Mouse (Mus musculus) cerebellum, adult 9-10 months (tissue): Measurements from ENCODE around the gene Frmd7.

Source experiments
- DNase-seq: peaks from one replicate; pipeline ENCODE4 v3.0.0; 2022

Frmd7 gene

DNA sequence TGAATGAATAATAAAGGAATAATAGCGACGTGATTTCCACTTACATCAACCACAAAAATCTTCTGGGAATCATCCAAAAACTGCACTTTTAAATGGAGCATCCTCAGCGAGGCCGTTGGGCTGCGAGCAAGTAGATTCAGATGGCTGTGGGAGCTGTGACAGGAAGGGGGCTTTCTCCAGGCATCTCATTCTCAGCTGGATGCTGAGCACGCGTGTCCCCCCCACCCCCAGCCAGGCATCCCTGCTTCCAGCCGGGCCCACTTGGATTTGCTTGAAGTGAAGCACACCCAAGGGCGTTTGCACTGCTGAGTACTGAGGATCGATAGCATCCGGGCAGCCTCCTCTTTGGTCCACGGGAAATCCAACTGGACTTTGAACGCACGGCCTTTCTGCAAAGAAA lies at the start of gene Frmd7:
Gene Frmd7, minus strand, starts transcription at position 101 of the 400 bp plus-strand sequence.
- DNase-seq = no peak

DNA sequence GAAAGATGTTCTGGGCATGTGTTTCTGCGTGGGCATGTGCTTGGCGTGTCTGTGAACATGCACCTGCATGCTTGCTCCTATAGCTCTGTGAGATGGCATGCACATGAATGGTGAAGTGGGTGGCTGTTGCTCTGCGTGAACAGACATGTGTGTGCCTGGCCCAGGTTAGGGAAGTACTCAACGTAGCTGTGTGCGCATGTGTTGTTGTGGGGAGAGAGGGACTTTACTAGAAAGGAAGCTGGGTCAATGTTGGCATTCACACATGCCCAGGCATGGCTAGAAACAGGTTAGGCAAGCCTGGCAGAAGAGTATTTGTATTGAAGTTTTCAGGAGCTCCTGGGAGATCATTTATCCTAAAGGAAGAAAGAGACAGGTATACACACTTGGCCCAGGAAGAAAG lies 48.8 kb upstream of the Frmd7 start:
- no peak for DNase-seq

DNA sequence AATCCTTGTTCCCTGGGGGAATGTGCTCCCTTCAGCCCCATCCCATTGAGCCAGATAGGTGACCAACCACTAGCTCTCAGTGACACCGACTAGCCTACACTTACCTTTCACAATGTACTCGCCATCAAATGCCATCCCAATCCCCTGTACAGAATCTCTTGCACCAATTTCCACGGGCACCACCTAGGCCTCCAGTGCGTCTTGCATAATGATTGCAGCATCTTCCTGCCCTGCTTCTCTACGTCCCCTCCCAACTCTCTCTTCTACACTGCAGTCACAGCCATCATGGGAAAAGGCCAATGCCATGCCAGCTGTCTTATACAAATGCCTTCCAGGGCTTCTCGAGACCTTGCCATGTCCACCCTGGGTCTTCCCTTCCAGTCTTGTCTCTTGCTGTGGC lies 47.4 kb upstream of the Frmd7 start:
- DNase-seq = no peak

DNA sequence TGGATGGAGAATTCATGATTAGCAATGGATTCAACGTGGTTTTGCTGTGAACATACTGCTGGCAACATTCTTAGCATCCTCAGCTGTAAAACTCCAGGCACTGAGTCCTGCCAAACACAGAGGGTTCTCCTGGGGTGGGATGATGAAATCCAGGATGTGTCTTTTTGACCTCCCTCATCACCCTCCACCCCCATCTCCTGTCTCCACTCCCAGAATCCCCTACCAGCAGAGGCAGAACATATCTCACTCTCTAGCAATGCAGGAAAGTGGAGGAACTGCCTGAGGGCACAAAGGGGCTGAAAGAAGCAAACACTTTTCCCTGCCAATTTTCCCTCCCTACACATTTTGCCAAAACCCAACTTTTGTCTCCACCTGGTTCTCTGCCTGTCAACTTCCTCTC lies 46.1 kb upstream of the Frmd7 start:
- DNase-seq = no peak

DNA sequence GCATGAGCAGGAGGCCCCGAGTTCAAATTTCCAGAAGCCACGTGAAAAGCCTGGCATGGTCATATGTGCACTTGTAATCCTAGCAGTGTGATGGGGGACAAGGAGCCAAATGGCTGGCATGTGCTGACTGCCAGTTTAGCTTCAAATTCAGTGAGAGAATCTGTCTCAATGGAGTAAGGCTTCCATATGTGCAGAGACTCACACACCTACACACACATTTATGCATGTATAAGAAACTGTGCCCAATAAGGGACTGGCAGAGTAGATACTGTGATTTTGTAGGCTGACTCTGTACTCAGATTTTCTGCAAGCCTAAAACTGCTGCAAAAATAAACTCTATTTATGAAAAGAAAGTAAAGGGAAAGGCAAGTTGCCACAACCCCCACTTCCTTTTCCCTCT lies 35.9 kb upstream of the Frmd7 start:
- DNase-seq = no peak

DNA sequence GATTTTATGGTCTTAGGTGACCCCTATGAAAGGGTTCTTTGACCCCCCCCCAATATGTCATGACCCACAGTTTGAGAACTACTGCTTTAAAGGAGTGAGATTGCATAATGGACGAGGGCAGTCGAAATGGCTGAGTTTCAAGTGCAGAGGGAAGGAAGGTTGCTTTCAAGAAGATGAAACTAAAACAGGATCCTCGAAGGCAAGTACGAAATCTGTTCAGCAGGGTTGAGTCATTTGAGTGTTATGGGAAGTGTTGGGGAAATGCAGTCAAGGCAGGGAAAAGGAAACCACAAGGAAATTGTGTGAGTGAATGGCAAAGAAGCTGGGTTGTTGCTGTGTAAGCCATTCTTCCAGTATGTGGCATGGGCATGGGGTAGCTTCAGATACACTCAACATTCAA lies 29.6 kb upstream of the Frmd7 start:
- no peak for DNase-seq

DNA sequence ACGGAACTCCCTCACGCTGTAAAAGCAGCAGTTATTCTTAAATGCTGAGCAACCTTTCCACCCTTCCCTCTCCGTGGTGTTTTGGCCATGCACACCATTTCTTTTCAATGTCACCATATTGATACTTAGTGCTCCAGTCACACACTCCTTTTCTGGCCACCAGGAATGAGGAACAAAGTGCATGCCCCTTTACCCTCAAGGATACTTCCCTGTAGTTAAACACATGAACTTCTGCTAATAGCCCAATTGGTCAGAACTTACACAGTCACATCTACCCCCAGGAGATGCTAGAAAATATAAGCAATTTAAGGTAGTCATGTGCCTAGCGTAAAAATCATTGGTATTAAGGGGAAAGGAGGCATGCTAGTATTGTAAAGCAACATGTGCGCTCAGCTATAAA lies 27.4 kb upstream of the Frmd7 start:
- DNase-seq = no peak

DNA sequence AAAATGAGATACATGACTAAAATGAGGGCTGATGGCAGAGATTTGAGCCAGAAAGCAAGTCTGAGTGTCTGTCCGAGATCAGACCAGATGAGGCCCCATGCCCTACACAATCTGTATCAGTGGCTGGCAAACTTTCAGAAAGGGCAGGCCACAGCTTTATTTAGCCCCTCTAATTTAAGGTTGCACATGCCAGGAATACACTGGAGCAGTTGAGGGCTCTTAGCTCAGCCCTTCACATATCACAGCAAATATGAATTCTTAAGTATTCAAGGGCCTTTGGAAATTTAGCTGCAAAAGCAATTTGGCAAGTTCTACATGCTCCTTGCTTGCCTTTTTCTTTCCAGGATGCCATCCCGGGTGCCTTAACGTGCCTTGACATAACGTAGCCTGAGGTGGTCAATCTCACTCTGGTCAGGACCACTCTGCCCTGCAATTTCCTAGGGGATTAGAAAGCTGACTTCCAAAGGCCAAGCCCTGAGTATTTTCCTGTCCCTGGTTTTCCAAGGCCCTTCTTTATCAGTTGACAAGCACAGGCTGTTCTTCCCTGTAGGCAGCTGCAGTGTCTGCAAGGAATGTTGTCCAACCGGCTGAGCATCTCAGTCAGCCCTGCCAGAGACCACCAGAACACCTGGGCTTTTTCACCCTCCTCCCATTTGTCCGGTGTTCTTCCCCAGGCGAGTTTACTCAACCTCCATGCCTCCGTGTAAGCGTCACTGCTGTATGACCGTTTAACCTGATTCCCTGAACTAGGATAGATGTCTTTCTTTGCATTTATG lies 25.8 kb upstream of the Frmd7 start:
- no peak for DNase-seq

DNA sequence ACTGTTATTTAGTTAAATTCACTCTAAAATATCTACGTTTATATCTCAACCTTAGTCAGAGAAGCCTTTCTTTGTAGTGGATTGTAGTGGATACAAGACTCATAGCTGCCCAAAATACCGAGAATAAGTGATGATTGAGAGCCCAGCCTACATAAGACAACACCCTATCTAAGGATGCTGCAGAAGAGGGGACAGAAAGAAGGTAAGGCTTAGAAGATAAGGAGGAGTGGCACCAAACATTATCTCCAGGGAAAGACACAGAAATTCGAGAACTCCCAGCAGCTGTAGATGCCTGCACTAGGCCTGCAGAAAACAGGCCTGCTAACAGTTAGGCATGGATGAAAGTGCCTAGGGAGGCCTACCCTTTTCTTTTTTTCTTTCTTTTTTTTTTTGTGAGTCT lies 22.6 kb upstream of the Frmd7 start:
- no peak for DNase-seq

DNA sequence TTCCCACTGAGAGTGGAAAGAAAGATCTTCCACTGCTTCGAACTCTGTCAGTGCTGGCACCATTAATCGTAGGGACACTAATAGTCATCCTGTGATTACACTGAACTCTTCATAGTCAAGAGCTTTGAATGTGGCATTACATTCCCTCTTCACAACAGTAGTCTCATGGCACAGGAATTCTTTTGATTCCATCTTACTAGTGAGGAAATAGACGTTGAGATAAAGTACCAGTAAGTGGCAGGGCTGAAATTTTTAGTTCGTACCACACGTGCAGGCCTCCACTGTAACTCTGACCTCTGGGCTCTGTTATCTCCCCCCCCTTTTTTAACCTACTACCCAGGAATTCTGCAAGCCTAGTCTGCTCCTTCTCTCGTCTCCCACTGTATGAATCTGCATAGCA lies 20.4 kb upstream of the Frmd7 start:
- no peak for DNase-seq

DNA sequence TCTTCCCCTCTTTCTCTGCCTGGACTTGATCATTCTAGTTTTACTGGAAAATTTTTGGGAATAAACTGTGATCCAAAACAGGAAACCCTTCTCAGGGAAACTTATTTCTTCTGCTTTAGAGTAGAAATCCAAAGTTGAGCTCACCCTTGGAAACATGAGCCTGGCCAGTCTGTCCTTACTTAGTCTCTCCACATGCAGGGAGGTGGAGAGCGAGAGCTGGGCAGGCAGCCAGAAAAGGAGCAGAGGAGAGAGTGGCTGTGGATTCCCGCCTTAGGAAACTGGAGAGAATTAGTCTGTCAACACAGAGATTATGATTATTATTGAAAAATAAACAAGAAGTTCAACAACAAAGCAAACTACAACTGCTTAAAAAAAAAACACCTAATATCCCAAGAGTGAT lies 6.1 kb upstream of the Frmd7 start:
- no peak for DNase-seq

DNA sequence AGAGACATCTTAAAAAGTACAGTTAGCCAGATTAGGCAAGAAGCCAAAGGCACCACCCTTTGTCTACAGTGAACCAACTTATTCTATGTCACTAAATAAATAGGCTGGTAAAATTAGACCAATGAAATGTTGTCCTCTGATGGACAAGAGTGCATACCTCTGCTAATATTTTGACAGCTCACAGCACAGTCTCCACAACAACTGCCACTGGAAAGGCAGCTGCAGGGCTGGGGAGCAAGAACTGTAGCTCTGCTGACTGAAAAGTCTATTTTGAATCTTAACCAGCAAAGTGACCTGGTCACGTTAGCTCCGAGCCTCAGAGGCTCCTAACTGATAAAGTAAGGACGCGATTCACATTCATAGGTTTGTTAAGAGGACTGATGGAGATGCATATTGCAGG lies 5.6 kb upstream of the Frmd7 start:
- no peak for DNase-seq

DNA sequence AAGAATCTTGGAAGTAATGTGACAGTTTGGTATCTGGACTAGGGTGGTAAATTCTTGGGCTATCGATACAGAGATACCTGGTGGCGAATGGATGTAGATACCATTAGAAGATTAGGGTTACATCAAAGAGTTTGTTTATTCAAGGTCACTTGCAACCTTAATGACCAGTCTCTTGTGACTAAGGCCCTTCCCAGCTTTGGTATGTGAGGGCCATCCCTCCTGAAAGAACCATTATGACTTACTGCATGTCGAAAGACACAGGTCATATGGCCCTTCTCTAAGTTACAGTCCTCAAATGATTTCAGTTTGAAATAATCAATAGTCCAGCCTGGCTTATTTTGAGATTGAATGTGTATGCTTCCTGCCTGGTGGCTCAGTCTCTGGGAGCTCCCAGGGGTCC lies 5.4 kb downstream of the Frmd7 start:
- no peak for DNase-seq

DNA sequence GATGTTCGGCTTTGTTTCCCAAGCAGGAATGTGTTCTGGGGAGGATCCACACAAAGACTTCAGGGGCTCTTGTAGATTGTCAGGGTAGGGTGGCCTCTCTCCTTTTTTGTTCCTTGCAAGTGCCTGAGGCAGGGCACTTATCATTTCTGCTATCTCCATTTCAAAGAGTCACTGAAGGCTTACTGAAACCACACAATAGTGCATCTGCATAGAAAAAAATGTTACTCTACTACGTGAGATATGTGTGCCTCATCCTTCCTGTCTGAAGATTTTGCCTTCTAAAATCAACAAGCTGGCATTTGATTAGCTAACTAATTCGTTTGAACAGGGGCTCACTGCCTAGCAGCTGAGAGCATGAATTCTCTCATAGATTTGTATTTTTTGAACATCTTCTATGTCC lies 12.2 kb downstream of the Frmd7 start:
- no peak for DNase-seq

DNA sequence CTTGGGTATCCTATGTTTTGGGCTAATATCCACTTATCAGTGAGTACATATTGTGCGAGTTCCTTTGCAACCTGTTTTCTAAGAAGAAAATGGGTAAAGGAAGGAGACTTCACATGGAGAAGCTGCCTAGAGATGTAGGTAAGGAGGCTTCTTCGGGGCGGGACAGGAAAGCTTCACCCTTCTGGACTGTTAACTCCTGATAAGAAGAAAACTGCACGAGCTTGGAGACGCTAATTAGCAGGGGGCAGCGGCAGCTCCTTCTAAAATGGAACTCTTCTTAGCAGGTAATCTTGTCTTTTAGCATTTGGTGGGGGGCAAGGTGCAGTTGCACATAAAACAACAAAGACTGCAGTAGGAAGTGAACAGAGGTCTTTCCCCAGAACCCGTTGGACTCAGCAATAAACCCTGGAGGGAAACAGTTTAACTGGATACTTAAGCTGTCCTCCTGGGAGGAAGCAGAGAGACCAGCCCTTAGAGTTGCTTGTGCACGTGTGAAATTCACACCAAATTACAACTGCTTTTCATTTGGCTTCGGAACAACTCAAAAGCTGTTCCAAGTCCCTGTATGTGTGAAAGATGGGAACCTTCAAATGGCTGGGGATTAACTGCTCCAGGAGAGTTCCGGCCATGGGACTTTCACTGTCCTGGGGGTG lies 15.5 kb downstream of the Frmd7 start:
- DNase-seq = no peak

DNA sequence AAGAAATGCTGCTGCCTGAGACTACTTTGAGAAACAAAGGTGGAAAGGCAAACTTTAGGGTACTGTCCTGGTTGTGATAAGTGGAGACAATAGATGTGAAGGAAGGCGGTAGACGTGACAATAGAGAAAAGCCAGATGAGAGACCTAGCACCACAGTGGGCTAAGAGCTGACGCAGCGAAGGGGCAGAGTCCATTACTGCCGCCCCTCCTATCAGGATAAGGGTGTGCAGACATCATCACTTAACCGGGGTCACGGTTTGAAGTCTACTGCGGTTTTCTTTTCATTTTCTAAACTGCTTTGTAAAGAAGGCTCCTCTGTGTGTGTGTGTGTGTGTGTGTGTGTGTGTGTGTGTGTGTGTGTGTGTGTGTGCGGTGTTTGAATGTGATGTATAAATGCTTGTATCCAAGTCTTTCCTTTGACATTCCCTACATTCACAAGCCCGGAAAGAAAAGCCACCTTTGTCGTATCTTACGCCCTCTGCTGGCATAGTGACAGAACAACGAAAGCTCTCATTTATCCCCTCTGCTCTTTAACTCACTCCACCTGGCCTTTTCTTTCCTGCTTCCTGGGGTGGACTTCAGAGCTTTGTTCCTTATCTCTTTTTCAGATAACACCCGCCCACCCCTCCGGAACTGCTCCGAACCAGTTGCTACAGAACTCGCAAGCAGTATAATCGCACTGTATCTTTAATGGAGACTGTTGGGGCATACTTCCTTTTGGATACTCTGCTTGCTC lies 17.7 kb downstream of the Frmd7 start:
- DNase-seq = peak; percentile 10

DNA sequence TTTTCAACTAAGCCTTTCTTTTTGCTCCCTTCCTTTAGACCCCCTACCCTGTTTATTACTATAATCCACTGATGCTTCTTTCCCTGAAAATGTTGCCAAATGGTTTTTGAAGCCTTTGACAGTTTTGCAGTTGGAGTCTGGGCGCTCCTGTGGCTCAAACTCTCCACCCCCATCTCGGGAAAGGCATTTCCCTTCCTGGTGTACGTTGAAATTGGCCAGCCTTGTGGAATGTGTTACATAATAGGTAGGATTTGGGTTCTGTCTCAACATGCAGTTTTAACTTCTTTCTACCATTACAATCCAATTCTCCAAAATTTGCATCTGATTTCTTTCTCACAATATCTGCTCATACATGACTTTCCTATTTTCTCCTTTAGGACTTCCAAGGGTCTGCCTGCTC lies 23.8 kb downstream of the Frmd7 start:
- DNase-seq = no peak

DNA sequence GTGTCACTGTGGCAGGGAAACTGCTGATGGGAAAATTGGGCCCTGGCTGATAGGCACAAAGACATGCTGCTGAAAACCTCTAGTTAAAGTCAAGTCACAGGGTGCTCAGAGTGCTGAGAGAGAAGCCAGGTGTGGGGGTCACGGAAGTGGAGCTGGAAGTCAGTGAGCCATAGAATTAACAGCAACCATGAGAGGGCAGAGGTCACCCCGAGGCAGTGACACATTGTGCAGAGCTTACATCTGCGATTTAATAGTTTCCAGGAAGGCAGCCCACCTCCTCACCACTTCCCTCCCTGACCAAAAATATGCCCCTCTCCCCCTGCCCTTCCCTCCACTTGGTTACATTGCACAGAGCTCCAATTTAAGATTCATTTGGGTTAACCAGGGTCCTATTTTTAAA lies 25.1 kb downstream of the Frmd7 start:
- no peak for DNase-seq

DNA sequence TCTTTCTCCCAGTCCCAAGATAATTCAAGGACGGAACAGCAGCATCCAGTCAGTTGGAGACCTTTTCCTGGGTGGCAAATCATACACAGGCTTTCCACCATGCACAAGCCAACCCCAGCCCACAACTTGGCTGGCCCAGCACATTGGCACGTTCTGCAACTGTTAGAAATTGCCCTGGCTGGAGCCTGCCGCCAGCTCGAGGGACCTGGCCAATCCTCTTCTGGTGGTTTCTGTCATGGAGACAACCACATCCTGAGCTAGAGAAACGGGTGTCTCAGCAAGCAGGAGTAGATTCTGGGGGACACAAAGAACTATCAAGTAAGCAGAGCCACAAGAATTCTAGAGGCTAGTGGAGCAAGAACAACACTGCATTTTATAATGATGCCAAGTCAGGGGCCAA lies 32.6 kb downstream of the Frmd7 start:
- DNase-seq = no peak

DNA sequence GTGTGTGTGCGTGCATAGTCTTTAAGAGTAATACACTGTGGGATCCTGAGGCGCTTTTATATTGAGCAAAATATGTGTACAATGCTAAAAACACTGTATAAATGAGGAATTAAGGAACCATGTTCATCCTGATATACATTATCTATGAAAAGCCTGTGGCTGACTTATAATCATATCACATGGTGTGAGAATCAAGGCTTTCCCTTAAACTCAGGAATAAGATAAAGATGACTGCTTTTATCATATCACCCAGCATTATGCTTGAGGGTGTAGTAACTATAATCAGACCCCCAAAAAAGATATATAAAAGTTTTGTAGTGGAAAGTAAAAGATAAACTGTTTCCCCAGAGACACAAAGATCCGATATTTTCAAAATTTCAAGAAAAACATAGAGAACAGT lies 39.0 kb downstream of the Frmd7 start:
- DNase-seq = no peak

DNA sequence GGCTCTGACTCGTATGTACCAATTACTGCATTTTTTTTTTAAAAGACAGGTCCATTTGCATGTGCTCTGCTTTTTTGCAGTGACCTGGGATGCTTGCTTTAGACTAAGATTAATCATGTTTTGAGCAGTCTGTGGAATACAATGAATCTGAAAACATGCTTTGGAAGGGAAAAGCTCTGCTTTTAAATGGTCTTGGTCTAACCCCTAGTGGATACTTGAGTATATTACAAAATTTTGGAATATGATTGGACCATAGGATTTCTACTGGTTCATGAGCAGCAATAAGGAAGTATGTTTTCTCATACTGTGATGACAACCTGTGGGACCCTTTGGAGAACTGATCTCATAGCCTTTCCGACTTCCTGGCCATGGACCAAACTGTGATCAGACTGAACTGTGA lies 54.5 kb downstream of the Frmd7 start:
- no peak for DNase-seq

DNA sequence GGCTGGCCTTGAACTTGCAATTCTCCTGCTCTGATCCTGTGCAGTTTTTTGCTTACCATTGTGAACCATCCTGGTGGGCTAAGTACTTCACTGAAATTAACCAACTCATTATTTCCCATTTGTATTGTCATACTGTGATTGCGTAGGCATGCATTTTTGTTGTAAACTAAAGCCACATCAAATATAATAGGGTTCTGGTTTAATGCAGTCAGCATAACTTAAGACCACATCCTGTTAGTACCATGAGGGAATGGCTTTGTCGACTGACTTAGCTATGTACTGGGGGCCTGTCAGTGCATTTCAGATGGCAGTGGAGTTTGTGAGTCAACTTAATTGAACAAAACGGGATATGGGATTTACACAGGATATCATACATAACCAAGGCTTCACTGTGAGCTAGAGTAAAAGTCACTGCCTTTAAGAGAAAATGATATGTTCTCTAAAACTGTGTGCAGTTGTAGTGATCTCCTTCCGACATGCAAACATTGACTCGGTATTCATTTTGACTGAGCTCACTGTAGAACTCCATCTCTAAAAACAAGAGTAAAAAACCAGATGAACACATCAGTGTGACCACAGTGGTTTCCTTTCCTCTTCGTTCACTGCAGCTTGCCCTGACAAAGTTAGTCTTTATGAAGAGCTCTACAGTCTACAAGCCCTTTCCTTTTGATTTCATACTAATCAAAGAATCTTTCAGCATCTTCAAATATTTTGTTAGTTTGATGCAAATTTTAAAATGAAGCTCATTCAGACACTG lies 68.1 kb downstream of the Frmd7 start:
- DNase-seq = no peak

DNA sequence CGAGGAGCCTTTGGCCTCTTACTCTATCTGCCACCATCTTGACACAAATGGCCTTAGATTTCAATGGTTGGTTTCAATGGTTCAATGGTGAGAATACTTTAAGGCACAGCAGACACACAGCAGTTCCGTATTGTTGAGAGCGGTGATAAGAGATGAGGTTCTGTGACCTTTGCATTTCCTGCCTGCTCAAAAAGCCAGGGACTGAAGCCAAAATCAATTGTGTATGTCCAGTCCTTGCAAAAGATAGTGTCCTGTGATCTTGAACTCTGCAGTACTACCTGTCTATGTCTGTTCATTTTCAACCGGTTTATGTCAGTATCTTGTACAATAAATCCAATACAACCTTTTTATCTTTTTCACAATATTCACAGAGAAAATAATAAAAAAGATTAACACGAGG lies 77.8 kb downstream of the Frmd7 start:
- no peak for DNase-seq

DNA sequence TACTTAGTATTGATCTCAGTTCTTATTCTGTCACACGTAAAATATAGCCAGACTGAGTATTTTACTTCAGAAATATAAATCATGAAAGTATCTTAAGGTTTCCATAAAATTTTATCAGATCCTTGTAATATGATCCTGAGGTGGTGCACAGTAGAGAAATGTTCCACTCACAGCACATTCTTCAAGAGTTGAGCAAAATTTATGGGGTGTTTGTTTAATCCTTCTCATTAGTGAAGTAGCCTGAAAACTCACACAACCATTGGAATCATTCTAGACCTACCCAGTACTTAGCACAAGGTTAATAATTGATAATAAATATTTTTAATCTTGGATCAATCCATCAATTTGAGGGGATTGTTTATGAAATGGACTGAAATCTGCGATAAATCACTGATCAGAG lies 78.7 kb downstream of the Frmd7 start:
- no peak for DNase-seq
